In genomic region chr11:97142159-97142608, GRCm38 (mm10) we compare ENCODE assay signal across 1 mouse cellular context.
A peak's percentile ranks its signal among the peaks of the same experiment; 100 is the strongest.
TF ChIP-seq lines count a peak whose summit lies in the region.

No protein-coding gene starts in this region.

TF ChIP-seq in CH12.LX, 34 proteins besides CTCF, POLR2A, EP300 and RAD21 (continued from another document):
- TF ChIP-seq GABPA (IDR thresholded peaks at IDR 0.05; ENCODE audit: insufficient replicate concordance, low read depth, low read length) (no peak), PAX5 (IDR thresholded peaks at IDR 0.05; ENCODE audit: low read length) (no peak), HCFC1 (IDR thresholded peaks at IDR 0.05; ENCODE audit: low read depth, low read length) (0 out of 2 replicates have a peak, but pooled peaks have one; percentile 13), SIN3A (IDR thresholded peaks at IDR 0.05; ENCODE audit: low read length) (no peak), MAFK (IDR thresholded peaks at IDR 0.05; ENCODE audit: insufficient replicate concordance, low read length) (no peak), JUND (conservative IDR thresholded peaks at IDR 0.05; ENCODE audit: low read depth, low read length) (no peak), MYC (IDR thresholded peaks at IDR 0.05; ENCODE audit: low read depth, low read length) (peak; percentile 77; the same call in 1 of the 2 replicates), NRF1 (IDR thresholded peaks at IDR 0.05; ENCODE audit: low read depth, low read length) (0 out of 2 replicates have a peak, but pooled peaks have one; percentile 22), ZMIZ1 (IDR thresholded peaks at IDR 0.05; ENCODE audit: low read depth, low read length) (no peak), ETS1 (conservative IDR thresholded peaks at IDR 0.05; ENCODE audit: low read depth, low read length) (no peak; the same call in 1 of the 2 replicates), TBP (conservative IDR thresholded peaks at IDR 0.05; ENCODE audit: low read depth, low read length) (peak; percentile 60), MEF2A (IDR thresholded peaks at IDR 0.05; ENCODE audit: borderline replicate concordance, low read depth, low read length) (no peak; the same call in 1 of the 2 replicates), MXI1 (IDR thresholded peaks at IDR 0.05; ENCODE audit: low read depth, low read length) (no peak; the same call in 1 of the 2 replicates), CHD2 (IDR thresholded peaks at IDR 0.05; ENCODE audit: low read length) (no peak), CHD1 (IDR thresholded peaks at IDR 0.05; ENCODE audit: low read depth, low read length) (peak; percentile 43; the same call in 1 of the 2 replicates)
